Mouse (Mus musculus) cerebellum, postnatal 4 days (tissue): ENCODE measurements around the gene Amy2a5.
"Not testable (repeated sequence)": the region's sequence is repeated elsewhere in the genome, so short reads cannot be mapped to it uniquely, and the experiment has no call there.

Source experiments
- DNase-seq, 2 experiments: peaks; one replicate each; pipeline ENCODE4 v3.0.0; 2022; ENCODE audit warnings: low spot score in 2 of 2, mixed read lengths in 1 of 2

The Amy2a5 gene

DNA sequence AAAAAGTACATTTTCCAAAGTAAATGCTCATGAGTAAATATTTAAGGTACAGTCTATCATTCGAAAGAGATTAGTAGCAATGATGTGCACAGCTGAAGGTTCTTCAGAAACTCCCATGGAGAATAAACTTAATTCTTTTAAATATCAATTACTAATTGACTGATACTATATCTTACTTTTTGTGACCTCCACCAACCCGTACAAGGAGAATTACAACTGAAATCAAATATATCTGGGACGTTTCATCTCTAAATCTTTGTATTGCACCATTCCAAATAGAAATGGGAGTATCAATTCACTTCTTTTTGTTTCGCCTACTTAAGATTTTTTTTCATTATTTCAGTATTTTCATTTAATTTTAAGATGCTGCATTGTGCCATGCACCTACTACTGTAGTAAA, at the start of gene Amy2a5:
Amy2a5 (minus strand) TSS at position 101 of the 400 bp plus-strand sequence.
- DNase-seq, result not testable (repeated sequence)

DNA sequence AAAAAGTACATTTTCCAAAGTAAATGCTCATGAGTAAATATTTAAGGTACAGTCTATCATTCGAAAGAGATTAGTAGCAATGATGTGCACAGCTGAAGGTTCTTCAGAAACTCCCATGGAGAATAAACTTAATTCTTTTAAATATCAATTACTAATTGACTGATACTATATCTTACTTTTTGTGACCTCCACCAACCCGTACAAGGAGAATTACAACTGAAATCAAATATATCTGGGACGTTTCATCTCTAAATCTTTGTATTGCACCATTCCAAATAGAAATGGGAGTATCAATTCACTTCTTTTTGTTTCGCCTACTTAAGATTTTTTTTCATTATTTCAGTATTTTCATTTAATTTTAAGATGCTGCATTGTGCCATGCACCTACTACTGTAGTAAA, 32.7 kb upstream of the Amy2a5 start, which contains the start of gene Amy2a4:
Amy2a4 (minus strand) TSS at position 101 of the 400 bp plus-strand sequence.
- not testable (repeated sequence) for DNase-seq

DNA sequence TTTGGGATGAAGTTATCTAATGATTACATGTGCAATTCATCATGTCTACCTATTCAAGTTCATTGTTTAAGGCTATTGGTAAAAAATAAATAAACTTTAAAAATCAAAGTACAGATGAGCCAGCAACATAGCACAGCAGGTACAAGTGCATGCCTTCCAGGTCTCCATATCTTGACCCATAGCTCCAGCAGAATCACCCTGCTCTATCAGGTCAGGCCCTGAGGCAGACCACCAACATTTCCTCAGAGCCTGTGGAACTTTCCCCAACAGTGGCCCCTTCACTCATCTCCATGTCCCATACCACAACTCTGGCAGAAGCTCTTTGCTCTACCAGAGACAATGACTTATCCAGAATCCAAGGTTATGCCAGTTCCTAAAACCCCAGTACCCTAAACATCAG, 21.6 kb upstream of the Amy2a5 start:
- not testable (repeated sequence) for DNase-seq

DNA sequence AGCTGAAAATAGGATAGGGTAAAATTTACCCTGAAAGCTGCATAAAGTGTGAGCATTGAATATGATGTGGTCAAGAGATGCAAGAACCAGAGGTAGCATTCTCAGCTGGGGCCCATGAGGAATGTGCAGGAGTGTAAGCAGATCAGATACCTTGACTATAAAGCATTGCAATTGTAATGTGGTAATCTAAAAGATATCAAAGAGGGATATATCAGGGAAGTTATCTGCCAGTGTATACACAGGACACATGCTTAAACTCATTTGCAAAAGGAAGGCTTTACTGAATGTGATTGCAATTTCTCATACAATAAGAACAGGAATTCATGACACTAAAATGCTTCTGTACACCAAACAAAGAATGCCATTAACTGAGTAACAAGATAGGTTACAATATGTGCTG, 20.9 kb upstream of the Amy2a5 start:
- not testable (repeated sequence) for DNase-seq

DNA sequence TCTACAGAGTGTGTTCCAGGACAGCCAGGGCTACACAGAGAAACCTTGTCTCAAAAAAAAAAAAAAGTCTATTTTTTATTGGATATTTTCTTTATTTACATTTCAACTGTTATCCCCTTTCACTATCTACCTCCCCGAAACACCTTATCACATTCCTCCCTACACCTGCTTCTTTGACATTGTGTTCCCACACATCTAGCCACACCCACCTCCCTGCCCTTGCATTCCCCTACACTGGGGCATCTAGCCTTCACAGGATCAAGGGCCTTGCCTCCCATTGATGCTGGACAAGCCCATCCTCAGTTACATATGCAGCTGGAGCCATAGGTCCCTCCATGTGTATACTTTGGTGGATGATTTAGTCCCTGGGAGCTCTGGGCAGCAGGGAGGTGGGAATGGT, 31.5 kb downstream of the Amy2a5 start:
- DNase-seq, result no peak
